Comparison of ENCODE assay signal across 24 mouse cellular contexts in the genomic region with DNA sequence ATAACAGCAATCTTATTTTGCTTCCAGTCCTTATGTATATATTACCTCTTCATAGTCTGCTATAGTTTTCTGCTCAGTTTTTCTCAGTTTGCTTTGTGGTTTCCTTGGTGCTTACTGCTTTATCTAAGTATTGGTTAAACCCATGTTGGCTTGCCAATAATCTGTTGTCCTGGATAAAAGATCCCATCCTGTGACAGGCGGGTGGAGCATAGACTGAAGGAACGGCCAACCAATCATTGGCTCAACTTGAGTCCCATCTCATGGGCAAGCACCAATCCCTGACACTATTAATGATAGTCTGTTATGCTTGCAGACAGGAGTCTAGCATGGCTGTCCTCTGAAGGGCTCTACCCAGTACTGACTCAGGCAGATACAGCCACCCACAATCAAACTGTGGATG. TPM values are rescaled to one million over a fixed set of nuclear protein-coding genes. Genes with fewer than 3 reads are reported as not detected.
DNase-seq lines count a peak whose midpoint lies in the region; ATAC-seq and TF ChIP-seq lines count a peak whose summit lies in the region.
"Had no signal": no experiment of that assay in that cellular context is flagged by ENCODE, and none has a peak within 500 bp of the region (broad histone marks: within the 10 kb centered on the region; RNA-seq: fewer than 3 reads in every experiment).

No protein-coding gene starts in this region.

- TF ChIP-seq RAD21 in MEL (IDR thresholded peaks at IDR 0.05; ENCODE audit: low read depth, low read length), result no peak

- H3K9ac ChIP-seq in MEL (ENCODE audit: control insufficient read depth, low read depth, low read length, poor library complexity, severe bottlenecking), result no peak overlapping the region
- H3K9ac ChIP-seq in midbrain, embryonic 16.5 days (ENCODE audit: low read depth, low read length), result no peak overlapping the region

- peak in 1 of 2 experiments; percentile 42; a peak in 1 of 4 replicates for TF ChIP-seq EP300 in MEL (IDR thresholded peaks at IDR 0.05; ENCODE audit: low read depth in 1 of 2, low read length in 2 of 2)

- H3K4me1 ChIP-seq in MEL (ENCODE audit: control insufficient read depth in 1 of 2, insufficient read depth in 2 of 2, low read length in 2 of 2), result no peaks in the 10 kb centered on the region; a peak in 1 of 4 replicates
- H3K4me1 ChIP-seq in midbrain, embryonic 16.5 days (ENCODE audit: control insufficient read depth, insufficient read depth, low read length), result no peaks in the 10 kb centered on the region; the same call in 1 of the 2 replicates

- peaks cover 0 to 2% of the 10 kb centered on the region in 2 experiments; a peak in 2 of 4 replicates for H3K36me3 ChIP-seq in MEL (ENCODE audit: control insufficient read depth in 1 of 2, insufficient read depth in 2 of 2, low read length in 2 of 2)
- no peaks in the 10 kb centered on the region for H3K36me3 ChIP-seq in midbrain, embryonic 16.5 days (ENCODE audit: control insufficient read depth, insufficient read depth, low read length)
- H3K36me3 ChIP-seq: G1E had no signal

- no peaks in the 10 kb centered on the region for H3K9me3 ChIP-seq in MEL (replicated peaks; ENCODE audit: insufficient read depth, low read length)
- no peaks in the 10 kb centered on the region for H3K9me3 ChIP-seq in midbrain, embryonic 16.5 days (replicated peaks; ENCODE audit: control insufficient read depth, low read length, poor library complexity, severe bottlenecking)

- H3K4me2 ChIP-seq in midbrain, embryonic 16.5 days (ENCODE audit: low read length), result no peak overlapping the region

- DNase-seq in MEL (ENCODE audit: low read depth, low spot score), result peak; percentile 54
- no peak for DNase-seq in adrenal gland, adult 18-20 months (ENCODE audit: low spot score in 2 of 2)
- DNase-seq in testis, postnatal 14 days (ENCODE audit: low spot score), result no peak
- DNase-seq: adrenal gland, adult 2 months; adrenal gland, adult 8-10 months; adrenal gland, postnatal 10 days; adrenal gland, postnatal 14 days; adrenal gland, postnatal 25 days; adrenal gland, postnatal 36 days; B cell, adult 2 months; cerebellum, adult 11 months; cerebellum, adult 11-12 months; cerebellum, adult 18-20 months; cerebellum, adult 2 months; cerebellum, adult 8-10 months had no signal

- no peak for TF ChIP-seq POLR2A in MEL (IDR thresholded peaks at IDR 0.05; ENCODE audit: control insufficient read depth in 1 of 2, insufficient read depth in 1 of 2, low read depth in 1 of 2, low read length in 2 of 2, poor library complexity in 1 of 2)

- peak; percentile 82 for ATAC-seq in megakaryocyte progenitor cell, adult 5-6 weeks (replicated peaks; ENCODE audit: poor library complexity)
- peak; percentile 84 for ATAC-seq in megakaryocyte-erythroid progenitor cell, adult 5-6 weeks (replicated peaks; ENCODE audit: low FRiP score, low TSS enrichment, poor library complexity, severe bottlenecking)
- no peak for ATAC-seq in midbrain, embryonic 16.5 days
- ATAC-seq: activated CD4-positive, CD25-positive, alpha-beta regulatory T cell, adult 4 months; CD4-positive, CD25-positive, alpha-beta regulatory T cell, adult 4 months; Patski had no signal

- H3K4me3 ChIP-seq in MEL (ENCODE audit: control insufficient read depth in 1 of 2, insufficient read depth in 1 of 2, low read depth in 2 of 2, low read length in 2 of 2), result no peak overlapping the region
- H3K4me3 ChIP-seq in midbrain, embryonic 16.5 days (ENCODE audit: low read depth, low read length), result no peak overlapping the region

- peaks cover 0 to 12% of the 10 kb centered on the region in 2 experiments; a peak in 2 of 4 replicates for H3K27me3 ChIP-seq in MEL (ENCODE audit: control insufficient read depth in 1 of 2, insufficient read depth in 2 of 2, low read length in 2 of 2)
- no peaks in the 10 kb centered on the region for H3K27me3 ChIP-seq in midbrain, embryonic 16.5 days (ENCODE audit: control insufficient read depth, insufficient read depth, low read depth, low read length)
- H3K27me3 ChIP-seq: CH12.LX had no signal

- 86% methylated on average over 2 of the region's 2 CpGs for WGBS in midbrain, embryonic 16.5 days

- no peak for TF ChIP-seq CTCF in MEL (IDR thresholded peaks at IDR 0.05 in 2 of 3, conservative IDR thresholded peaks at IDR 0.05 in 1 of 3; ENCODE audit: control insufficient read depth in 1 of 3, insufficient read depth in 1 of 3, low read depth in 2 of 3, low read length in 3 of 3, poor library complexity in 1 of 3, severe bottlenecking in 1 of 3)

- no peaks in the 10 kb centered on the region for H3K79me2 ChIP-seq in MEL (ENCODE audit: control insufficient read depth, insufficient read depth, low read length, poor library complexity)

- no peak overlapping the region; the same call in 1 of the 2 replicates for H3K27ac ChIP-seq in MEL (ENCODE audit: control insufficient read depth, low read depth, low read length)
- no peak overlapping the region for H3K27ac ChIP-seq in midbrain, embryonic 16.5 days (ENCODE audit: low read length)

TF ChIP-seq in MEL, 35 proteins besides CTCF, POLR2A, EP300 and RAD21:
- TF ChIP-seq GATA1 (IDR thresholded peaks at IDR 0.05; ENCODE audit: low read depth, low read length), result peak; percentile 37; the same call in 1 of the 2 replicates
- no peak for TF ChIP-seq MEF2A (IDR thresholded peaks at IDR 0.05; ENCODE audit: extremely low read depth, insufficient replicate concordance, low read depth, low read length, poor library complexity, severe bottlenecking)

RNA-seq across cellular contexts. Expression of gene 1110032F04Rik, which starts 4.7 kb away (rescaled TPM):
- 2.2 and 2.7 TPM in 2 replicates for total RNA-seq in MEL (2012; rRNA removed)
- 1 to 10 TPM in 1 of 2 experiments, not detected in 1; 2.0 TPM for polyA plus RNA-seq in MEL (2012; ENCODE audit: insufficient read depth in 1 of 2, insufficient read length in 2 of 2, low read depth in 1 of 2, low replicate concordance in 2 of 2, missing spikeins in 1 of 2)
- total RNA-seq in megakaryocyte progenitor cell, adult 5-6 weeks (2015), result 0.49 TPM in 1 of 2 replicates, not detected in the other
- 0.24 TPM in 1 of 2 replicates, not detected in the other for total RNA-seq in megakaryocyte progenitor cell, adult 5-6 weeks (2017)
- 1.5 and 4.0 TPM in 2 replicates for total RNA-seq in megakaryocyte-erythroid progenitor cell, adult 5-6 weeks (2014; fragmentation: Nextera tagmentation)
- 0.91 and 3.1 TPM in 2 replicates for total RNA-seq in megakaryocyte-erythroid progenitor cell, adult 5-6 weeks (2017)
- total RNA-seq in adrenal gland, adult 18-20 months (2021), result not detected
- polyA plus RNA-seq in midbrain, embryonic 16.5 days (2015; fragmentation: Nextera tagmentation; extraction: Ambion mirVana), result 3.4 and 3.8 TPM in 2 replicates
- total RNA-seq: adrenal gland, adult 2 months had no signal
- polyA plus RNA-seq: C2C12, G1E, Patski had no signal
